Mouse (Mus musculus) 3134 (cell line): Measurements from ENCODE around the gene G430095P16Rik.

Source experiments
- DNase-seq: peaks from one replicate; pipeline ENCODE4 v3.0.0-alpha.2; 2011; ENCODE audit warnings: low spot score; ENCODE audit not compliant: insufficient read length; ENCODE audit errors: extremely low read depth

G430095P16Rik gene

DNA sequence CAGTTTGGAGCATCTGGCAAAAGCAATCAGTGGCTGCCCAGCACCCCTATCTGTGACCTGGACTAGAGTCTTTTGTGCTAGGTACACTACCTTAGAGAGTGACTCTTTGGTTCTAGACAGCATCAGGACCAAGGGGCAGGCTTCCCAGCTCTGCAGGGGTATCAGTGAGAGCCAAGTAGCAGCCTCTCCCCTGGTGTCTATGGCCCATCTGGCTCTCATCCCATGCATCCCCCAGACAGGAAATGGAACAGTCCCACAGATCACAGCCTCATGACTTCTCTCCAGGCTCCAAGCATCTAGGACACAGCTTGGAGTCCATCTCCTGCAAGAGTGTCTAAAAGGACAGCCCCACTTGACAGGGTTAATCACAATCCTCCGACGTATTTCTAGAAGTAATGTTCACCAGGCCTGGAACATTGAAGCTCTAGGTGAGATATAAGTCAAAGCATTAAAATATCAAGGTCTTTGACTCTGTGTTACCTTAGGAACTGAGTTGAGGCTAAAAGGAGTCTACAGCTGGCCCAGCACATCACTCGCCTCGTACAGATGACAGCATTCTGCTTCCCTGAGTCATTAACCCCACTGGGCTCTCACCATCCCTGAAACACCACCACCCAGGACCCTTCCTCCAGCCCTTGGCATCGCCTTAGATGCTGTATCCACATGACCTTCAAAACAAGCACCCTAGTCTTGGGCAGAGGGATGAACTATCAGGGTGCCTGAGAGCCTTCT is 3.7 kb upstream of the G430095P16Rik start:
- DNase-seq: no peak

DNA sequence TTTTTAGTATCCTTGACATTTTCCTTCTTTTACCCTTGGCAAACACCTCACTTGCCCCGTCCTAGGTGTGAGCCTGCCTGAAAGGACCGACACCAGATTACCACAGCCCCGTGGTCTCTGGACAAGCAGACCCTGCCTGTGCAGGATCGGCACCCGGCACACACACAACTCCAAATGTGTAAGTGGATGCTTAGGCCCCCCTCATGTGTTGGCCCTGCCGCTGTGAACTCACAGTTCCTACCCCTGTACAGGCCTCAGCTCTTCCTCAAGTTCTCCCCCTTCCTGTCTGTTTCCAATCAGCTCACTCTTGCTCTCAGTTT is 317 bp upstream of the G430095P16Rik start:
- no peak for DNase-seq

DNA sequence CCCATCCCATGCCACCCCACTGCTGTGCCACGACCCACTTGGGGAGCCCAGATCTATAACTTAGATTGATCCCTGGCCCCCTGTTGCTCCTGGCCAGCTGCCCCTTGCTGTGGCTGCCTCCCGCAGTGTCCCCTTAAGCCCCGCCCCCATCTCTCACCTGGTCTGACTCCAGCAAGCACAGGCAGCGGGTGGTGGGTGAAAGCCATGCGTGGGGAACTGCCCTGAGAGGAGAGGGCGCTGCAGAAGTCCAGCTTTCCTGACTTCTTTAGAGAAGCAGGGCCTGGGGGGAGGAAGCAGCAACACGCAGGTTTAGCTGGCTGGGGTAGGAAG is 729 bp downstream of the G430095P16Rik start:
- DNase-seq: peak; percentile 52

DNA sequence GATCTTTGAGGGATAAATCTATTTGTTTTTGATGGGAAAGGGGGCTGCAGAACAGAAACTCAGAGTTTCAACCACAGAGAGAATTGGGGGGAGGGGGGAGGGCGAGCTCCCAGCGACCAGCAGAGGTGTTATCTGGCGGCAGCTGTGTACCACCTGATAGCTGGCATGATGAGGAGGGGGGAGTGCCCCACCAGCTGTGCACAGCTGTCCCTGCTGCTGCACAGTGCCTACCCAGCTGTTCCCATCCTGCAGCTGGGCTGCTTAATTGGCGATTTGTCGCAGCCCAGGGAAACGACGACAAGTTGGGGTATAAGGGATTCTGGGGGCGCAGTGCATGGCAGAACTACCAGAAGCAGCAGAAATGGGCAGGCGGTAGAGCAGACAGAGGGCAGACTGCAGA is 1.9 kb downstream of the G430095P16Rik start:
- DNase-seq: no peak

DNA sequence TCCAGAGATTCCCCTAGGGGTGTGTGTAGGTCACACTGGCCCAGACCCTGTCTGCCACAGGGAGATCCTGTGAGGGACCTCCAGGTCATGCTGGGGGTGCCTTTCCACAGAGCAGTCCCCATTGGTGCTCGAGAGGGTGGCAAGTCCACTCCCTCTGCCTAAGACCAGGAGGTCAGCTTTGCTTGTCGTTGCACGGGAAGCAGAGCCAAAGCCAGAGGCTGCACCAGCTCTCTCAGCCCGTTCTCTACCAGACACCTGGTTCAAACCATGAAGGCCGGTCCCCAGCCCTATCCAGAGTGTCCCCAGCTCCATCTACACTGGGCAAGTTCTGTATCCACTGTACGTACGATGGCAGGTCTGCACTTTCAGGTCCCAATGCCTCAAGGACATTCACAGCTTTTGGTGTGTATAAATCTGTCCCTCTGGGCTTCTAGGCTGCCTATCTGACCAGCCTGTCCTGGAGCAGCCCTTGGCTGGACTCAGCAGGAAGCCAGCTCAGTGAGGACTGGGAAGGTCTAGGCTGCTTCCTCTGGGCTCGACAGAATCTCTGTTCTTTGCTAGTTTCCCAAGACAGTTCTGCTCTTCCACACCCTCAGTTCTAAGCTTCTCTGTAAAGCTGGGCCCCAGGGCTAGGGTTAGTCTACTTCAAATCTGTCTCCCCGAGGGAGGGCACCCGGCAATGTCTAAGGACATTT is 2.6 kb downstream of the G430095P16Rik start:
- no peak for DNase-seq

DNA sequence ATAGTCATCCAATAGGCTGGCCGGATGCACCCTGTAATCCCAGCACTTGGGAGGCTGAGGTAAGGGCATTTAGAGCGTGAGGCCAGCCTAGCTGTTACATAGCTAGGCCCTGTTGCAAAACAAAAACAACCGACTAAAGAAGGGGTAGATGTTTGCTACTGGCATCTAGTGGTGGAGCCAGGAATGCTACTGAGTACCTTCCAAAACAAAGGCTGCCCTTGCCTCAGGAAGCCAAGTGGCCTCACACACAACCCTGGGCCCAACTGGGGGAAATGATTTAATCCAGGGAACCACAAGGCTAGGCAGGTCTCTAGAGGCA is 3.1 kb downstream of the G430095P16Rik start:
- DNase-seq: no peak

DNA sequence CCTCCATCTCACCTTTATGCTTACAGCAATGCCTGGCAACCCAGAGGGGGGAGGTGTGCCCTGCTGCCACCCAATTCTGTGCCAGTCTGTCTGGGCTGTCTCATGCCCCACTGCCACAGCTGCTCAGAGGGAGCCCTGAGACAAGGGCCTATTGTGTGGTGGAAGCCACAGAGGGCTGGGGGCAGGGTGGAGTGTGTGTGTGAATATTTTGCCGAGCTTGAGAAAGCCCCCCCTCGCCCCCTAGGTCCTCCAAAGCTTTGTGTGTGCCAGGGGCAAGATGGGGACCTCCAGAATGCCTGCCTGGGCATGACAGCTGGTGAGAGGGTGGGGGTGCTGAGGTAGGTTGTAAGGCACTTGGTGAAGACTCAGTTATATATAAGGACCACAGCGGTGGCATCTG is 5.7 kb downstream of the G430095P16Rik start:
- no peak for DNase-seq

DNA sequence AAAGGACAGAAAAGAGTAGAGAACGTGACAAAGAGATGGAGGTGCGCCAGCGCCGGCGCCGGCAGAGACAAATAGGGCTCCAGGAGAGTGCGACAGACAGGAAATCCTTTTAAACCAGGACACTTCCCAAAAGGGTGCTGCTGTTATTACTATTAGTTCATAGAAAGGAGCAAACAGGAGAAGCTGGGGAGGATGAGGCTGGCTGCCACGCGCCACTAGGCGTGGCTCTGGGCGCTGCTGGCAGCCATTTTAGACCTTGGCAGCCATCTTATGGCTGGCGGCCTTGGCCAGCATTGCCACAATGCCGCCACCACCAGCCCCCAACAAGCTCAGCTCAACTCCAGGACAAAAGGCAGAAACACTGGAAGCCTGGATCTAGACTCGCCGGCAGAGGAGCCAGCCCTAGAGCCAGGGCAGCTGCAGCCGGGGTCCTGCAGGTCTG is 7.1 kb downstream of the G430095P16Rik start:
- no peak for DNase-seq

DNA sequence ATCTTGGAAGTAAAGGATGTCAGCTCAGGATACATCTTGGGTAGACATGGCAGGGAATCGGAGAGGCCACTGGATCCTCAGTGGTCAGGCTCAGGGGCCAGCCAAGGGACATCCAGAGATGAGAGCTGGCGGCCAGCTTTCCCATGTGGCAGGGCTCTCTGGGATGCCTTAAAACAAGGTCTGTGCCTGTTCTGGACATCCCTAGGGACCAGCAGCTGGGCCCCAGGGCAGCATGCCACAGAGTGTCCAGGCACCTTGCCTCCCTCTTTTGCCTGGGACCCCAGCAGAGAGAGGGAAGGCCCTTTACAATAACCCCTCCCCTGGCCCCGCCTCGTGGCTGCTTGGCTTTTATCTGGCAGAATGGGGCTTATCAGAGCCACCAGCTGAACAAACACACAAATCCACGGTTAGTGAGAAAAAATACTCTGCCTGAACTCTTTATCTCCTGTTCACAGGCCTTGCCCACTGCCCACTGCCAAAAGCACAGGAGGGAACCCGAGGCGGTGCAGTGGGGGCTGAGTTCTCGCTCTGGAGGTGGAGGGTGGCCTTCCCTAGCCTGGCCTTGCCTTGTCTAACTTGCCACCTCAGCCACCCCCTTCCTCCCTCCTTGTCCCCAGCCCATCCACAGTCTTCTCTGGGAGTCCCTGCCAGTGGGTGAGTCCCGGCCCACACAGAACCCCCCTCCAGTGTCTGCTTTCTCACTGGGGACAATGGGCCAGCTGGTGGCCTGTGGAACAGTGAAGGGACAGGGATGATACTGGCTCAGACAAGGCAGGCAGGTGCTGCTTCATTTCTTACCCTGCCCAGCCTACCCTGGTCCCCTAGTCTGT is 7.9 kb downstream of the G430095P16Rik start:
- no peak for DNase-seq

DNA sequence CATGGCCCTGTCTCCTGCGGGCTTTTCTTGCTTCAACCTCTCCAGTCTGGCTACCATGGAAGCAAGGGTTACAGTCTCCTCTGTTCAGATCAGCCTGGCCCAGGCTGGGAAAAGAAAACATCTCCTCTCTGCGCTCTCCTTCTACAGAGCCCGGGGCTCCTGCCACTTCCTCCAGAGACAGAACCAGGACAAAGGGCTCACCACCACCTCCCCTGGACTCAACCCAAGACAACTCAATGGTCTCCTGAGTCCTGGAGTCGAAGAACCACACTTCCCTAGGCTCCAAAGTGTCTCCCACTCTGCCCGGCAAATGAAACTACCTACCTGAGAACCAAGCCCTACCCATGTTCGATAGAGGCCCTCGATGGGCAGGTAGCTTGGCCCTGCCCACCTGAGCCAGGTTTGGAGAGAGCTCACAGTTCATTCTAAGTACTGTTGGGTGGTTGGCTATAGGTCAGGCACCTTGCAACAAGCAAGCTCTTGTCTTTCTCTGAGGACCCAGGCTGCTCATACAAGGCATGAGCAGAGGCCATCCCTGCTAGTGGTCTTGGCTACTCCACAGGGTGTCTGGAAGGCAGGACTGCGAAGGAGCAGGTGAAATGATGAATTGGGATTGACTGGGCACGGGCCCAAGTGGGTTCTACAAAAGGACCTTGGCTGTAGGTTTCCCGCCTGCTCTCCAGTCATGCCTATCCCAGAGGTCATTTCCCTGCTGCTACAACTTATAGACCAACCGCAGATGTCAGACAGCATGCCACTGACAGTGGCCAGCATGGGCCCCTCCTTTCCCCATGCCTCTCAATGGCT is 8.8 kb downstream of the G430095P16Rik start:
- DNase-seq: no peak

DNA sequence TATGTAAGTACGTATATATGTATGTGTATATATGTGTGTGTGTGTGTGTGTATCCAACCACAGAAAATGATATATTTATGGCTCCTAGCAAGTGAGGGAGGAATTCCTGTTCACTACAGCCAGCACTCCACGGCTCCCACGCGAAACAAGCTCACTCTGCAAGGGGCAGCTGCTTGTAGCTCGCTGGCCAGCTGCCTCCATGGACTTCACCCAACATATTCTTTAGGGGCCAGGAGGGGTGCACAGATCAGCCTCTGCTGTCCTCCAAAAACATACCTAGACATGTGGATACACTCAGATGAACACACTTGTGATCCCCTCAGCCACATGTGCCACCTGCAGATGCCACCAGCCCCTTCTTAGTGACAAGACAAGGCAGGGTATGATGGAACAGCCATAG is 9.7 kb downstream of the G430095P16Rik start:
- DNase-seq: no peak

DNA sequence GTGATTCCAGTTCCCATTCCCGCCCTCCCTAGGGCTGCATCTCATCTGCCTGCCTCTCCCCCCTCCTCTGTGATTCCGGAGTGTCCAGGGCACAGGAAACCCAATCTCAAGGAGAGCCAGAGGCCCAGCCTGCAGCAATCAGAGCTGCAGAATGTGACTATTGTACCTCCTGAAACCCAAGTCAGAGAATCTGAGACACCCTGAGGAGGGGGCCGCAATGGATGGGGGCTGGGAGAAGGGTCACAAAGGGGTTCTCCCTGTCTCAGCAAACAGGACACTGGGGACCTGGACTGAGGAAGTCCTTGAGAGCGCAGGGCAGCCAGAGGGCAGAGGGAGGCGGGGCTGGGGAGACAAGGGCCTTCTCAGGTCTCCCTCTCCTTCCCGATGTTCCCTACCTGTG is 10.2 kb downstream of the G430095P16Rik start:
- no peak for DNase-seq

DNA sequence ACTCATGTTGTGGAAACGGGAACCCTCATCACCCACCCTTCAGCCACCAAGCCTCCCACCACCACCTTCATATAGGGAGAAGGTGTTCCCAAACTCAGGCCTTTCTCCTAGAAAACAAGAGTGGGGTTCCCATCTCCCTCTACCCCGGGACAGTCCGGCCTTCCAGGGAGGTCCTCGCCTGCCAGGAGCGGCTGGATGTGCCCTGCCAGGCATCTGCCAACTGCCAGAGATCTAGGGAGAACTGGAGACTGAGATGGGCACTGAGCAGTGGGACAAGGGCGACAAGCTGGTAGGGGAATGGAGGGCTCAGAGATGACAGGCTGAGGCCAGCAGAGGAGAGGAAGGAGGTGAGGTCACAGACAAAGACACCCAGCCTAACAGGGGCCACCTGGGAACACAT is 11.2 kb downstream of the G430095P16Rik start:
- DNase-seq: no peak

DNA sequence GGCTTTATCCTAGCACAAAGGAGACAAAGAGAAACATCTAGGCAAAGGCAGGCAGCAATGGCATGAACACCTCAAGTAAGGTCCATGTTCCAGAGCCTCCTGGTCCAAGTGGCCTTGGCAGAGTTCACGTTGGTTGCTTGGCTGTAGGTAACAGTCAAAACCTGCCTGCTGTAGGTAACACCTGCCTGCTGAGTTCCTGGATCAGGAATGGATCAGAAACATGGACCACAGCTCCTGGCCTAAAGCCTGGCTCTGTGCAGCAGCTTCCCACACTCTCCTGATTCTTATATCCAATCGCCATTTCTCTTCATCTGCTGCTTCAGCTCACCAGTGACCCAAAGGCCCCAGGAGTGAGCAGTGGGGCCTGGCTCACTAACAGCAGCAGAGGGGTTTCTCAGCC is 11.9 kb downstream of the G430095P16Rik start:
- DNase-seq: no peak

DNA sequence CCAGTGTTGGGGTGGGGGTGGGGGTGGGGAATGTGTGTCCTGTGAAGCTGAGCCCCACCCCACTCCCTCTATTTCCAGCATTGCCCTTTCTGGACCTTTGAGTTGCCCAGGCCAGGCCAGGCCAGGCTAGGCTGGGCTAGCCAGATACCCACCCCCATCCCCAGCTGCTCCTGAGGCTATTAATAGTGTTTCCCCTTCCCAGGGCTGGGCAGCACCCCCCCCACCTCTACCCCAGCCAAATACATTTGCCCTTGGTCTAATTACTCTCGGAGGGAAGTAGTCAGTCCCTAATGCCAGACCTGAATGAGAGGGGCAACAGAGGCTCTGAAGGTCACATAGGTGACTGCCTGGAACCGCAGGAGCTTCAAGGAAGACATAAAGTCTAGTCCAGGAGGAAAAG is 12.8 kb downstream of the G430095P16Rik start:
- DNase-seq: no peak

DNA sequence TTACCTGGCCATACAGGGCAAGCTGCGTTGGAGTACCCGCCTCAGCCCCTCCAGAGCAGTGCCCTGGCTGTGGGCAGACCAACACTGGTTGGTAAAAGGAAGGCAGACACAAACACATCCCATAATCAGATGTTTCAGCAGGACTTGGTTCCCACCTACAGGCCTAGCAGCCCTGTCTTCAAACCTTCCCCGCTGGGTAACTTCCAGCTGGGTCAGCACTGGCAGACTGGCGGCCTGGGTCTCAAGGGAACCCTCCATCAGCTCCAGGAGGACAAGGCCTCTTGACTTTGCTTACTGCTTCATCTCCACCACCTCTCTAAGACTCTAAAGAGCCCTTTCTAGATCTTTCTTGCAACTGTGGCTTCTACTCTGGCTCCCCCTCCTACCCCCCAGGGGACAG is 13.7 kb downstream of the G430095P16Rik start:
- no peak for DNase-seq

DNA sequence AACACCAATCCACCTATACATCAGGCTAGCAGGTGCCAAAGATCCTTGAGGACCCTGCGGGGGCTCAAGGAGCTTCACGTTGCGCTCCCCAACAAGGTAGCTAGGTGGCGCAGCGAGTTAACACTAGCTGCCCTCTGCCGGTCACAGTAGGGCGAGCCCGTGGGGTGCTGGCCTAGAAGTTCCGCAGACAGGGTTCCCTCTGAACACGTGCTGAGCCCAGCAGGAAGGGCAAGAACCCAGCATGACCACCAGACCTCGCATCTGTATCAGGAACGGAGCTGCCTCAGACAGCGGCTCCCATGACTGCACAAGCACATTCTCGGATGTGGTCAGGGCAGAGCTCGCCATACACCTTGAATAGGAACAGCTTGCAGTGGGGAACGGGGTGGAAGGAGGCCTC is 14.8 kb downstream of the G430095P16Rik start:
- peak; percentile 79 for DNase-seq

DNA sequence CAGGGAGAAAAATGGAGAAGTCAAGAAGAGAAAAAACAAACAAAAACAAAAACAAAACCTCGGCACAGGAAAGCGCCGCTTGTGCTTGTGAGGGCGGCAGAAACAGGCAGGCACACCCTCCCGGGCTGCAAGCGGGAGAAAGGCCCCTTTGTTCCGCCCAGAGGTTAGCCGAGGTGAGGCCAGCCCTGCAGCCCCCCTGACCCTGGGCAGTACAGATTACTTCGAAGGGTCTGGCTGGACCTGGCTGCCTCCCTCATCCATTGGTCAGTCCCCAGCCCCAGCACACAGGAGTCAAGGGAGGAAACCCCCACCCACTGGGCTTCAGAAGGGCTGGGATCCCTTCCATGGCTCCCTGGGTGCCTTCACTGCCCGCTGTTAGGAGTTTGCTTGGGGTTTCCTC is 15.5 kb downstream of the G430095P16Rik start:
- no peak for DNase-seq

DNA sequence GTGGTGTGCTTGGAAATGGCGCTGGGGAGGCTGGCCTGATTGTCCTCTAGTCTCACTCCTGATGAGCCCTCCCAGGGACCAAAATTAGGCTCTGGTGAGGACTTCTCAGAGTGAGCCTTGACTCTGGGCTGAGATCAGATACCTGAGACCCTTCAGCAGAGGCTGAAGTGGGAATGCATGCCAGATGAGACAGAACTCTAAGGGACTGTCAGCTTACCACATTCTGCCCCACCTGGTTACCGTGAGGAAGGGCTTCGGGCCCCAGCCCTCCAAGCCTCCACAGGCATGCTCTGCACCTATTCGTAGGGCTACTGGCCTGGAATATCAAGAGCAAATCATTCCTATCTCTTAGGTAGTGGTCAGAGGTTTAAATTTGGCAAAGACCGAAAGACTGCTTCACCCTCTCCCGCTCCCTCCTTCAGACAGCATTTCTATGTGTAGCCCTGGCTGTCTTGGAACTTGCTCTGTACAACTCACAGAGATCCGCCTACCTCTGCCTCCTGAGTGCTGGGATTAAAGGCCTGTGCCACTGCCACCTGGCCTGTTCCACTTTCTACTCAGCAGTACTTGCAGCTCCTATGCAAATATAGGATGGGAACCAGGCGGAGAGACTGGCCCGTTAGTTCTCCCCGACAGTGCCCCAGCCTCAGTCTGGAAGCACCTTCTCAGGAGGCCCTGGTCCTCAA is 16.1 kb downstream of the G430095P16Rik start:
- no peak for DNase-seq

DNA sequence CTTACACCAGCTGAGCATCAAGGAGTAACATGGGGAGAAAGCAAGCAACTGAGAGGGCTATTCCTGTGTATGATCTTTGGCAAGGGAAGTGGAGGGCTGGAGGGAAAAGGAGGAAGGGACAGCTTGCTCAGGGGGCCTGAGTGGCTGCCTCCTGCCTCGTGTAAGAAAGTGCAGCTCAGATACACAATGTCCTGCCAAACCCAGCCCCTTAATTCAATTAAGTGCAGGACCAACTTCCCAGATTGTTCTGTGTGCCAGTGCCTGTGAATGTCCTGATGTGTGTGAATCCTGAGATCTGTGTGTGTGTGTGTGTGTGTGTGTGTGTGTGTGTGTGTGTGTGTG is 16.6 kb downstream of the G430095P16Rik start:
- DNase-seq: no peak
